Comparison of ENCODE assay signal across 1 mouse cellular context in the genomic region with DNA sequence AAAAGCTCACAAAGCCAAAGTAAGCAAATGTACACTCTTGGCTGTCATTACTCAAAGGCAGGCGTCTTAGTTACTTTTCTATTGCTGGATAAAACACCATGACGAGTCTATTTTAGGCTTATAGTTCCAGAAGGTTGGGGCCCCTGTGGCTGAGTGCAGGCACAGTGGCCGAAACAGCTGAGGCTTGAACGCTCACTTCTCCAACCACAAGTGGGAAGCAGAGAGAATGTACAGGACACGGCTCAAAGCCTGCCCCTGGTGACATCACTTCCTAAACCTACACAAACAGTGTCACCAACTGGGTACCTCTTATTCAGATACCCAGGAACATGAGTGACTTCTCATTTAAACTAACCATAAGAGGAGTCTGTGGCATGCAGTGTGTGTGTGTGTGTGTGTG.
TF ChIP-seq lines count a peak whose summit lies in the region.

No protein-coding gene starts in this region.

TF ChIP-seq in CH12.LX, 34 proteins besides CTCF, POLR2A, EP300 and RAD21 (continued from another document):
- TF ChIP-seq ELF1 (IDR thresholded peaks at IDR 0.05; ENCODE audit: low read depth, low read length) (no peak), ZMIZ1 (IDR thresholded peaks at IDR 0.05; ENCODE audit: low read depth, low read length) (no peak), TCF12 (IDR thresholded peaks at IDR 0.05; ENCODE audit: low read depth, low read length) (peak; percentile 27; the same call in 1 of the 2 replicates), E2F4 (IDR thresholded peaks at IDR 0.05; ENCODE audit: insufficient replicate concordance, low read depth, low read length) (no peak), SIN3A (IDR thresholded peaks at IDR 0.05; ENCODE audit: low read length) (no peak), MAX (IDR thresholded peaks at IDR 0.05; ENCODE audit: low read length) (peak; percentile 17; the same call in 1 of the 2 replicates), TBP (conservative IDR thresholded peaks at IDR 0.05; ENCODE audit: low read depth, low read length) (0 out of 2 replicates have a peak, but pooled peaks have one; percentile 18), UBTF (IDR thresholded peaks at IDR 0.05; ENCODE audit: low read depth, low read length) (no peak), MAZ (IDR thresholded peaks at IDR 0.05; ENCODE audit: low read depth, low read length) (0 out of 2 replicates have a peak, but pooled peaks have one; percentile 19)
